Mouse (Mus musculus) hindbrain, embryonic 11.5 days (tissue): Measurements from ENCODE around the gene Mon2. TPM values are rescaled to one million over a fixed set of nuclear protein-coding genes. Genes with fewer than 3 reads are reported as not detected.
A peak's percentile ranks its signal among the peaks of the same experiment; 100 is the strongest.

ENCODE experiments used
- ATAC-seq: fragments of 200-750 bp; cut with Nextera tagmentation; 2 replicates; pipeline ENCODE4 v1.8.0; 2017; ENCODE audit warnings: mild to moderate bottlenecking, moderate TSS enrichment, moderate library complexity; ENCODE audit not compliant: low FRiP score
- DNase-seq: peaks from one replicate; pipeline ENCODE4 v3.0.0-alpha.2; 2015; ENCODE audit warnings: low spot score
- H3K27ac ChIP-seq: fragments of 300-500 bp; sonication (generic); 2 replicates; pipeline ENCODE4 v1.5.1; 2014; ENCODE audit warnings: mild to moderate bottlenecking, low read depth, low read length
- H3K27me3 ChIP-seq: fragments of 300-500 bp; sonication (generic); 2 replicates; pipeline ENCODE4 v1.6.1; 2014; ENCODE audit warnings: mild to moderate bottlenecking, low read length, moderate library complexity, mixed read lengths; ENCODE audit not compliant: control insufficient read depth, insufficient read depth
- H3K36me3 ChIP-seq: fragments of 300-500 bp; sonication (generic); 2 replicates; pipeline ENCODE4 v1.6.1; 2014; ENCODE audit warnings: mild to moderate bottlenecking, low read length, moderate library complexity, mixed read lengths; ENCODE audit not compliant: control insufficient read depth, insufficient read depth
- H3K4me1 ChIP-seq: fragments of 300-500 bp; sonication (generic); replicated peaks from 2 replicates; pipeline ENCODE4 v1.6.1; 2014; ENCODE audit warnings: low read length, mixed read lengths; ENCODE audit not compliant: control insufficient read depth, insufficient read depth
- H3K4me2 ChIP-seq: fragments of 300-500 bp; sonication (generic); replicated peaks from 2 replicates; pipeline ENCODE4 v1.6.1; 2014; ENCODE audit warnings: mild to moderate bottlenecking, low read depth, low read length
- H3K4me3 ChIP-seq: fragments of 300-500 bp; sonication (generic); 2 replicates; pipeline ENCODE4 v1.5.1; 2014; ENCODE audit warnings: low read depth, low read length
- H3K9ac ChIP-seq: fragments of 300-500 bp; sonication (generic); 2 replicates; pipeline ENCODE4 v1.6.1; 2014; ENCODE audit warnings: low read depth, low read length
- H3K9me3 ChIP-seq: fragments of 300-500 bp; sonication (generic); 2 replicates; pipeline ENCODE4 v1.6.1; 2016; ENCODE audit warnings: low read length; ENCODE audit not compliant: control insufficient read depth
- WGBS: fragments of 180-500 bp; shearing (Covaris S2); extraction: QIAGEN DNeasy Blood & Tissue Kit; methylation state at CpG from one replicate; pipeline ENCODE4 v1.1.7; 2014; 5-methylcytosine and 5-hydroxymethylcytosine counted together
- polyA plus RNA-seq: library from polyadenylated mRNA; unstranded; fragments of >200 nt; fragmentation: Nextera tagmentation; extraction: Ambion mirVana; gene quantifications from 2 replicates; pipeline ENCODE4 v1.2.1, GENCODE M21; 2014

Mon2 gene
- polyA plus RNA-seq, 1 experiment from 2014 or later: 34.2 TPM

DNA sequence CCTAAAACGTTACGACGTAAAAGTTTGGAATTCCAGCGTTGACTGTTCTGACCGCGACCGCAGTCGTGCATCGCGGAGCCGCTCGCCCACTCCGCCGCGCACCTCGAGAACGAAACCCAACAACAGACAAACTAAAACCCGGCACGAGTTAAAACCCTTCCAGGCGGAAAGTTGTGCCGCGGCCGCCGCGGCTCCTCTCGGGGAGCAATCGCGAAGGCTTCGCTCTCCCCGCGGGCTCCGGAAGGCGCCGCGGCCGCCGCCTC is 91.1 kb downstream of the Mon2 start:
- Histone ChIP-seq H3K4me2 (peak overlapping the region; percentile 33), H3K27ac (peak overlapping the region; percentile 100), H3K4me3 (peak overlapping the region; percentile 96), H3K9ac (peak overlapping the region; percentile 100), H3K4me1 (peaks cover 5% of the 10 kb centered on the region), H3K9me3 (no peaks in the 10 kb centered on the region), H3K36me3 (no peaks in the 10 kb centered on the region), H3K27me3 (no peaks in the 10 kb centered on the region)
- ATAC-seq: peak; percentile 3; the same call in 1 of the 2 replicates
- under 1% methylated on average over 37 of the region's 37 CpGs for WGBS
- DNase-seq: no peak

DNA sequence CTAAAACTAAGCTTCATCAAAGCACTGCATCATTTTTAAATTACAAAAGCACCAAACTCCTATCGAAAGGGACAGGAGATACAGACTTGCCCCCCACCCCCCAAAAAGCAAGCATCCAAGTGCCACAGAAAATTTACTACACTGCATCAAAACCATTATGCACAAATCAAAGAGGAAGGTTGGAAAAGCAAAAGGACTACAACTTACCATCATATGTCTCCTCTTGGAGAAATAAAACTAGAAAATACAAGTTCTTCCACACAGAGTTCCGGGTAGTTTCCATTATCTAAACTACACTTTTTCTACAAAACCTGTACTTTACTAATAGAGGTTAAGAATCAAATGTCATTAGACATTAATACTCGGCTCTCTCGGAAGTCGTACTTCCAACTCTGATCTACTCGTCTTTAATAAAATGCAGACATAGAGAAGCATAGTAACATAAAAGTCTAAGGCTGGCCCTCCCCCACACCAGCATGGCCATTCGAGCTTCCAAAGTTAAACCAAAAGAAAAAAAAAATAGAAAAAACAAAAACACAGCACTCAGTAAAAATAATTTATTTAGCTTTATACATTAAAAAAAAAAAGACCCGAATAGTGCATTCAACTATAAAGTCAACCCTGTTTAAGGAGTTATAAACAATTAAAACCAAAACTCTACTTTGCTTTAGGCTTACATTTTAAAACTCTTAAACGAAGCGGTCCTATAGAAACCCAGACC is 91.6 kb downstream of the Mon2 start:
- Histone ChIP-seq H3K4me2 (peak overlapping the region; percentile 74), H3K9ac (peak overlapping the region; percentile 100), H3K9me3 (no peaks in the 10 kb centered on the region), H3K27ac (peak overlapping the region; percentile 100), H3K36me3 (no peaks in the 10 kb centered on the region), H3K4me3 (peak overlapping the region; percentile 96), H3K4me1 (peaks cover 5% of the 10 kb centered on the region), H3K27me3 (no peaks in the 10 kb centered on the region)
- DNase-seq (no peak), ATAC-seq (no peak)
- 5% methylated on average over 10 of the region's 10 CpGs for WGBS

DNA sequence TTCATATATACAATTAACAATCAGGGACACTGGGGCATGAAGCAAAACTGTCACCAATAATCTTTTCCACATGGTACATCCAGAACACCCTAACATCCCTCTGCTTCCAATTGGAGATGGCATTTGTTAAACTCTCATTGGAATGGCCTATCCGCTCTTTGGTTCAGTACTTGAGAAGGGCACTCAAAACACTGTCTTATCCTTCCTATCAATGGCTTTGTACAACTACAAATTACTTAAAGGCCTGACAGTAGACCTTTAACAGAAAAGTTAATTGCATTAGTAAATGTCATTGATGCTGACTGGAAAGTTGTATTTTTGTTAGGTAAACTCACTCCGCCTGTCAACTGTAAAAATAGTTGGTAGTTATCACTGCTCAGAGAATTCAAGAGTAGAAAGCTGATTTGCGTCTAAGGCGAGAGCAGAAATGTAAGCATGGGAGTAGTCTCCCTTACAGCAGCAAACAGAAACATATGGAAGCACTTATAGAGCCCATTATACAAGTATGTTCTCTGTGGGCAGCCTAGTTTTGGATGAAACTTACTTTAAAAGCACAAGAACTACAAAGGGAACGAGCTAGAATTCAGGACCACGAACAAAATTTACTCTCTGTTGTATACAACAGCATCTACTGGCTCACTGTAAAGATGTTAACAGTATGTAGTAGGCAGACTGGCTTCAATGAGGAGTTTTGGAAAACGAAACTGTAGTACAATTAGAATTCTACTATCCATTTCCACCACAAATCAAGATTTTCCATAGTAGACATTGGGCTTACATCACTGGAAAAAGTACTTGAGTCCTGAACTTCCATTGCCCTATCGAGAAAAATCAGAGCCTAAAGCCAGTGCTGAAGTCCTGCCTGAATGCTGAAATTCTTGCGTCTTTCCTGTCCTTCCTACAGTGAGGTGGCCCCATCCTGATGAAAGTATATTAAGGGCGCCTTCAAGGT is 92.5 kb downstream of the Mon2 start:
- H3K4me2 ChIP-seq: peak overlapping the region; percentile 74
- DNase-seq (no peak), ATAC-seq (no peak)
- H3K36me3 ChIP-seq: no peaks in the 10 kb centered on the region
- WGBS: 49% methylated on average over 10 of the region's 10 CpGs
- no peaks in the 10 kb centered on the region for H3K9me3 ChIP-seq
- H3K9ac ChIP-seq: peak overlapping the region; percentile 100
- H3K4me1 ChIP-seq: peaks cover 5% of the 10 kb centered on the region
- H3K4me3 ChIP-seq: peak overlapping the region; percentile 96
- H3K27me3 ChIP-seq: no peaks in the 10 kb centered on the region
- peak overlapping the region; percentile 42; the same call in 1 of the 2 replicates for H3K27ac ChIP-seq

DNA sequence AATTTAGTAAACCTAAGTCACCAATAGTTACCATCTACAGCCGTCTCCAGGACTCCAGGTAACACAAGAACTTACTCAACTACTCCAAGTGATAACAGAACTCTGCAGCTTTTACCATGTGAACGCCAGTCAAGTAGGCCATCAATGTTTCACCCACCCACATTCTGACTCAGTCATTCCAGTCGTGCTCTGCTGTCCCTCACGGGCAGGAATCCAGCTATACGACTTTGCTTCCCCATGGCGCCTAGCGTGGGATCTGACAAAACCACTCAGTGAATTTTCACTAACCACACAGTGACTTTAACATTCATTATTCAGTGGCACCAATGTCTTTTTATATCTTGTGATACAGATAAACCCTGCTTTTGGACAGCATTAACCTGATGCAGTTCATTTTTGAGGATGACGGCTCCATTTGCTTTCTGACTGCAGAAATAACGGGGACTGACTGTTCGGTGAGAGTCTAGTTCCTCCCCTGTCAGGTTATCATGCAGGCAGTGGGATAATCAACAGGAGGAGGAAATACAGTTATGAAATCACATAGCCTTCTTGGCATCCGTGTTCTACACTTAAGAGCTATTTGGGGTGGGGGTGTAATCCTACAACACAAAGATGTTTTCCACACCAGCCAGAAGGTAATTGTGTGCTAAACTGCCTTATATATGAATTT is 93.3 kb downstream of the Mon2 start:
- no peaks in the 10 kb centered on the region for H3K27me3 ChIP-seq
- no peak overlapping the region for H3K27ac ChIP-seq
- H3K4me2 ChIP-seq: peak overlapping the region; percentile 74
- H3K4me1 ChIP-seq: peaks cover 5% of the 10 kb centered on the region
- ATAC-seq: no peak
- H3K36me3 ChIP-seq: no peaks in the 10 kb centered on the region
- no peak for DNase-seq
- peak overlapping the region; percentile 96 for H3K4me3 ChIP-seq
- no peak overlapping the region for H3K9ac ChIP-seq
- H3K9me3 ChIP-seq: no peaks in the 10 kb centered on the region
- WGBS: 87% methylated on average over 11 of the region's 11 CpGs

DNA sequence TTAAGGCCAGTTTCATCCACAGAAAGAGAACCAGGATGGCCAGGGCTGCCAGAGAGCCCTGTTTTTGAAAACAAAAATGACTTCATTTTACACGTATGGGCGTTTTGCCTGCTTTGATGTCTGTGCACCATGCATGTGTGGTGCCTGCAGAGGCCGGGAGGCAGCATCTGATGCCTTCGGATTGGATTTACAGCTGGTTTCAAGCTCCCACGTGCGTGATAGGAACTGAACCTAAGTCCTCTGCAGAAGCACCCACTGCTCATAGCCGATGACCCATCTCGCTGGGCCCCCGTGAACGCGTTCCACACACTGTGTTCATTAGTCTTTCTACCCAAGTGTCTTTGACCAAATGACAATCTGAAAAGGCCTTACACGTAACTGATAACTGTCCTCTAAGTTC is 96.2 kb downstream of the Mon2 start:
- Histone ChIP-seq H3K27ac (no peak overlapping the region), H3K9me3 (no peaks in the 10 kb centered on the region), H3K9ac (no peak overlapping the region), H3K27me3 (no peaks in the 10 kb centered on the region), H3K36me3 (no peaks in the 10 kb centered on the region), H3K4me2 (no peak overlapping the region), H3K4me1 (peaks cover 5% of the 10 kb centered on the region), H3K4me3 (no peak overlapping the region)
- no peak for ATAC-seq
- DNase-seq: no peak
- 96% methylated on average over 12 of the region's 12 CpGs for WGBS

DNA sequence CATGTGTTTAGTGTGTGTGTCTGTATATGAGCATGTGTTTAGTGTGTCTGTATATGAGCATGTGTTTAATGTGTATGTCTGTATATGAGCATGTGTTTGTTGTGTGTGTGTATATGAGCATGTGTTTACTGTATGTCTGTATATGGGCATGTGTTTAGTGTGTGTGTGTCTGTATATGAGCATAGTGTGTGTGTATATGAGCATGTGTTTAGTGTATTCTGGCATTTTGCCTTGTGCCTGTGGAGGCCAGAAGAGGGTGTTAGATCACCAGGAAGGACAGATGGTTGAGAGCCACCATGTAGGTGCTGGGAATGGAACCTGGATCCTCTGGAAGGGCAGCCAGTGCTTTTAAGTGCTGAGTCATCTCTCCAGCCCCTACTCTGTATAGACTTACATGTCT is 96.9 kb downstream of the Mon2 start:
- no peaks in the 10 kb centered on the region for H3K36me3 ChIP-seq
- H3K9ac ChIP-seq: no peak overlapping the region
- ATAC-seq (no peak), DNase-seq (no peak)
- no peak overlapping the region for H3K4me2 ChIP-seq
- peaks cover 5% of the 10 kb centered on the region for H3K4me1 ChIP-seq
- H3K27ac ChIP-seq: no peak overlapping the region
- no peak overlapping the region for H3K4me3 ChIP-seq
- no peaks in the 10 kb centered on the region for H3K27me3 ChIP-seq
- H3K9me3 ChIP-seq: no peaks in the 10 kb centered on the region

DNA sequence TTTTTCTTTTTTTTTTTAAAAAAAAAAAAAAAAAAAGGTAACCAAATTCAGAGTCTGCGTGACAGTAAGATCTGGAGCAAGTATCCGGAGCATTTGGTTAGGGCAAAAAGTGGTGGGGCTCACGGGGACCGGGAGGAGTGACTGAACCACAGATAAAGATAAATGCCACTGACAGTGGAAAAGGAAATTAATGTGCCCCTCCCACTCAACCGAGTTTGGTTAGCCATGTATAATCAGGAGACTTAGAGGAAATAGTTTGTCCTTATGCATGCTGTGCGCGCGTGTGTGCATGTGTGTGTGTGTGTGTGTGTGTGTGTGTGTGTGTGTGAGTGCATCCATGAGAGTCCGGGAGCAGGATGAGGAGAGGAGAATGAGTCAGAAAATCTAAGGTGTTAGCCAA is 100.3 kb downstream of the Mon2 start:
- no peak overlapping the region for H3K9ac ChIP-seq
- DNase-seq (no peak), ATAC-seq (no peak)
- H3K36me3 ChIP-seq: no peaks in the 10 kb centered on the region
- H3K27me3 ChIP-seq: no peaks in the 10 kb centered on the region
- no peaks in the 10 kb centered on the region for H3K9me3 ChIP-seq
- H3K27ac ChIP-seq: no peak overlapping the region
- H3K4me2 ChIP-seq: no peak overlapping the region
- no peaks in the 10 kb centered on the region for H3K4me1 ChIP-seq
- no peak overlapping the region for H3K4me3 ChIP-seq
- WGBS: 90% methylated on average over 9 of the region's 9 CpGs

DNA sequence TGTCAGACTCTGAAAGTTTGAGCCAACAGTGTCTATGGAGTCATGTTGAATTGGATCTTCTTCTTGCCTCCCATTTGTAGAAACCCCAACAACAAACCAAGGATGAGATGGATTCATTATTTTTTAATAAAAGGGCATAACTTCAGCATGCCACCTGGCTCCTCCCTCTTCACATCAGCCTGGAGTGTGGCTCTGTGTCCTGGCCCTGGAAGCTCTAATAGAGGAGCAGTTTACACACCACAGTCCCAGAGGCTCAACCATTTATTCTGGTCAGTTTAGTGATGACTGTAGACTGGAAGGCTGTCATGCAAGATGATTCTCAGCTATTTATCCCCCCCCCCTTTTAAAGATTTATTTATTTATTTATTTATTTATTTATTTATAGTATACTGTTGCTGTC is 103.1 kb downstream of the Mon2 start:
- H3K9ac ChIP-seq: no peak overlapping the region
- ATAC-seq: no peak
- no peaks in the 10 kb centered on the region for H3K36me3 ChIP-seq
- H3K4me1 ChIP-seq: no peaks in the 10 kb centered on the region
- no peaks in the 10 kb centered on the region for H3K9me3 ChIP-seq
- no peak overlapping the region for H3K4me2 ChIP-seq
- H3K27me3 ChIP-seq: no peaks in the 10 kb centered on the region
- H3K4me3 ChIP-seq: no peak overlapping the region
- no peak overlapping the region for H3K27ac ChIP-seq
- DNase-seq: no peak
